Mouse (Mus musculus) CH12.LX (cell line): ENCODE data around the gene Ryr1. TPM values are rescaled to one million over a fixed set of nuclear protein-coding genes. Genes with fewer than 3 reads are reported as not detected.

Experiments used
- DNase-seq: peaks from one replicate; pipeline ENCODE4 v3.0.0-alpha.2; 2013; ENCODE audit errors: extremely low read depth
- H3K27ac ChIP-seq: 2 replicates; pipeline ENCODE4 v1.5.1; 2012; ENCODE audit warnings: low read depth, mild to moderate bottlenecking, control low read depth, moderate library complexity; ENCODE audit not compliant: insufficient read depth
- H3K27me3 ChIP-seq: replicated peaks from 2 replicates; pipeline ENCODE3; 2012; ENCODE audit warnings: inconsistent platforms
- H3K36me3 ChIP-seq, 2 experiments: replicated peaks in 1 of 2; 2 replicates each; pipeline versions ENCODE3 to v1.6.1; 2012; ENCODE audit warnings: inconsistent platforms in 1 of 2, low read length in 1 of 2, mild to moderate bottlenecking in 1 of 2, mixed read lengths in 1 of 2, moderate library complexity in 1 of 2; ENCODE audit not compliant: control insufficient read depth in 1 of 2, insufficient read depth in 1 of 2
- H3K4me1 ChIP-seq, 2 experiments: 2 replicates each; pipeline ENCODE4 v1.6.1; 2012; ENCODE audit warnings: inconsistent platforms in 1 of 2, moderate library complexity in 1 of 2; ENCODE audit not compliant: insufficient read depth in 2 of 2, control insufficient read depth in 1 of 2
- H3K4me2 ChIP-seq: 2 replicates; pipeline ENCODE4 v1.6.1; 2012; ENCODE audit warnings: low read depth, mild to moderate bottlenecking, control low read depth; ENCODE audit not compliant: poor library complexity, insufficient read depth, severe bottlenecking
- H3K4me3 ChIP-seq, 3 experiments: fragments of 150-350 bp in 1 of 3; sonication (generic) in 1 of 3; replicated peaks in 1 of 3; 2 replicates each; pipeline versions ENCODE3 to v1.5.1; 2011 to 2012; ENCODE audit warnings: low read depth in 2 of 3, low read length in 2 of 3, mild to moderate bottlenecking in 2 of 3, moderate library complexity in 2 of 3, control low read depth in 1 of 3, improper control_type of control experiment in 1 of 3, inconsistent platforms in 1 of 3, mixed read lengths in 1 of 3; ENCODE audit not compliant: poor library complexity in 1 of 3
- H3K79me2 ChIP-seq: replicated peaks from 2 replicates; pipeline ENCODE4 v1.6.1; 2012; ENCODE audit warnings: mild to moderate bottlenecking, moderate library complexity; ENCODE audit not compliant: control insufficient read depth, poor library complexity, insufficient read depth, severe bottlenecking; ENCODE audit errors: extremely low read depth
- H3K9ac ChIP-seq: 2 replicates; pipeline ENCODE4 v1.6.1; 2012; ENCODE audit warnings: low read depth, mild to moderate bottlenecking, control low read depth, moderate library complexity; ENCODE audit not compliant: insufficient read depth
- H3K9me3 ChIP-seq: replicated peaks from 2 replicates; pipeline ENCODE3; 2012; ENCODE audit warnings: low read length, inconsistent platforms, mixed read lengths
- BHLHE40 ChIP-seq: IDR thresholded peaks from 2 replicates; pipeline ENCODE4 v1.6.1; 2011; ENCODE audit warnings: mild to moderate bottlenecking, low read depth, low read length, improper control_type of control experiment
- CHD1 ChIP-seq: IDR thresholded peaks from 2 replicates; pipeline ENCODE4 v1.6.1; 2012; ENCODE audit warnings: low read depth, low read length, improper control_type of control experiment, inconsistent platforms
- CTCF ChIP-seq, 2 experiments: IDR thresholded peaks in 1 of 2; conservative IDR thresholded peaks in 1 of 2; 2 replicates each; pipeline ENCODE4 v1.5.1; 2011 to 2012; ENCODE audit warnings: low read depth in 2 of 2, low read length in 2 of 2, improper control_type of control experiment in 1 of 2, inconsistent platforms in 1 of 2, mild to moderate bottlenecking in 1 of 2, moderate library complexity in 1 of 2
- EP300 ChIP-seq: IDR thresholded peaks from 2 replicates; pipeline ENCODE4 v1.6.1; 2011; ENCODE audit warnings: low read length, improper control_type of control experiment
- IRF4 ChIP-seq: IDR thresholded peaks from 2 replicates; pipeline ENCODE4 v1.6.1; 2014; ENCODE audit warnings: low read depth, mild to moderate bottlenecking, inconsistent platforms, low read length, improper control_type of control experiment
- JUN ChIP-seq: IDR thresholded peaks from 2 replicates; pipeline ENCODE4 v1.6.1; 2011; ENCODE audit warnings: low read depth, mild to moderate bottlenecking, low read length, improper control_type of control experiment, moderate library complexity; ENCODE audit not compliant: insufficient read depth
- MAX ChIP-seq: IDR thresholded peaks from 2 replicates; pipeline ENCODE4 v1.6.1; 2011; ENCODE audit warnings: low read length, improper control_type of control experiment
- MYC ChIP-seq: IDR thresholded peaks from 2 replicates; pipeline ENCODE4 v1.6.1; 2011; ENCODE audit warnings: low read depth, mild to moderate bottlenecking, improper control_type of control experiment, low read length
- NRF1 ChIP-seq: IDR thresholded peaks from 2 replicates; pipeline ENCODE4 v1.6.1; 2014; ENCODE audit warnings: low read depth, mild to moderate bottlenecking, inconsistent platforms, low read length, improper control_type of control experiment, moderate library complexity
- PAX5 ChIP-seq: IDR thresholded peaks from 2 replicates; pipeline ENCODE4 v1.6.1; 2012; ENCODE audit warnings: low read length, inconsistent platforms, mixed read lengths
- POLR2A ChIP-seq: IDR thresholded peaks from 2 replicates; pipeline ENCODE4 v1.6.1; 2011; ENCODE audit warnings: low read depth, mild to moderate bottlenecking, improper control_type of control experiment, low read length
- TCF12 ChIP-seq: IDR thresholded peaks from 2 replicates; pipeline ENCODE4 v1.6.1; 2014; ENCODE audit warnings: low read depth, mild to moderate bottlenecking, inconsistent platforms, low read length, improper control_type of control experiment
- USF1 ChIP-seq: IDR thresholded peaks from 2 replicates; pipeline ENCODE4 v1.6.1; 2014; ENCODE audit warnings: low read depth, mild to moderate bottlenecking, inconsistent platforms, low read length, improper control_type of control experiment
- ZC3H11A ChIP-seq: IDR thresholded peaks from 2 replicates; pipeline ENCODE4 v1.6.1; 2012; ENCODE audit warnings: low read depth, mild to moderate bottlenecking, inconsistent platforms, low read length, improper control_type of control experiment
- ZMIZ1 ChIP-seq: IDR thresholded peaks from 2 replicates; pipeline ENCODE4 v1.6.1; 2012; ENCODE audit warnings: low read depth, mild to moderate bottlenecking, inconsistent platforms, low read length, improper control_type of control experiment
- dilution Hi-C: fragments of 300-500 bp; cut with MboI; formaldehyde crosslinking; loops from 2 replicates; pipeline ENCODE4 v1.14.3; 2020; ENCODE audit warnings: low sequenced_read_pairs; ENCODE audit not compliant: extremely low pct_unique_long_range_greater_than_20kb, extremely low pct_ligation_motif_present
- in situ Hi-C: fragments of 300-500 bp; cut with MboI; formaldehyde crosslinking; loops from 3 replicates; pipeline ENCODE4 v1.14.3; 2019; ENCODE audit warnings: low sequenced_read_pairs, low pct_ligation_motif_present, low pct_unique_long_range_greater_than_20kb, mixed read lengths
- polyA plus RNA-seq: library from polyadenylated mRNA; unstranded; fragments of >175 nt; gene quantifications from 2 replicates; pipeline ENCODE4 v1.2.1, GENCODE M21; 2012; ENCODE audit warnings: low read depth; ENCODE audit not compliant: insufficient read length
- total RNA-seq, 2 experiments: library from RNA; depleted of rRNA; stranded (reverse); fragments of 300-350 nt in 1 of 2; fragments of >200 nt in 1 of 2; gene quantifications; 2 replicates each; pipeline ENCODE4 v1.2.3; 2012 to 2014

Gene Ryr1
- total and polyA plus RNA-seq, 3 experiments = 0.43 to 1.1 (median 0.68) TPM

- H3K9ac ChIP-seq = no peak overlapping the region
- in situ Hi-C loops = loop anchor here (25.0 kb wide), 1 partner anchor 256 kb away; the partner anchor contains the start of gene Rinl
- H3K36me3 ChIP-seq = peaks cover 4 to 12% of the 10 kb centered on the region in 2 experiments
- H3K4me2 ChIP-seq = peak overlapping the region; percentile 11; the same call in 1 of the 2 replicates
- H3K9me3 ChIP-seq = peaks cover 5% of the 10 kb centered on the region
- DNase-seq = no peak
- H3K79me2 ChIP-seq = no peaks in the 10 kb centered on the region
- no peak overlapping the region for H3K27ac ChIP-seq
- H3K4me3 ChIP-seq = no peak overlapping the region
- H3K4me1 ChIP-seq = peaks cover 9 to 46% of the 10 kb centered on the region in 2 experiments
- TF ChIP-seq EP300 = peak; percentile 46; the same call in 1 of the 2 replicates
- TF ChIP-seq CTCF (conservative IDR thresholded peaks at IDR 0.05 in 1 of 2, IDR thresholded peaks at IDR 0.05 in 1 of 2; ENCODE audit: low read depth in 2 of 2, low read length in 2 of 2) = no peak
- no peak for TF ChIP-seq ZC3H11A
- no peaks in the 10 kb centered on the region for H3K27me3 ChIP-seq
- dilution Hi-C loops = no loop called here
Measured at GRCm38 (mm10) chr7:29043016-29043673, 81.8 kb downstream of the Ryr1 start.

- Histone ChIP-seq H3K4me1 (peaks cover 9 to 43% of the 10 kb centered on the region in 2 experiments), H3K27ac (no peak overlapping the region), H3K27me3 (no peaks in the 10 kb centered on the region), H3K9ac (no peak overlapping the region), H3K36me3 (peaks cover 4 to 8% of the 10 kb centered on the region in 2 experiments), H3K4me3 (no peak overlapping the region), H3K79me2 (no peaks in the 10 kb centered on the region), H3K4me2 (no peak overlapping the region), H3K9me3 (peaks cover 5% of the 10 kb centered on the region)
- TF ChIP-seq PAX5 = no peak
- no peak for TF ChIP-seq CHD1
- no peak for TF ChIP-seq MYC
- no peak for TF ChIP-seq ZMIZ1
- no peak for TF ChIP-seq TCF12
- peak in 1 of 2 experiments; percentile 37; a peak in 2 of 4 replicates for TF ChIP-seq CTCF (conservative IDR thresholded peaks at IDR 0.05 in 1 of 2, IDR thresholded peaks at IDR 0.05 in 1 of 2; ENCODE audit: low read depth in 2 of 2, low read length in 2 of 2)
- TF ChIP-seq IRF4 = no peak
- dilution Hi-C loops = no loop called here
- in situ Hi-C loops = loop anchor here (25.0 kb wide), 1 partner anchor 254 kb away; the partner anchor contains the start of gene Rinl
- DNase-seq = no peak
Measured at GRCm38 (mm10) chr7:29041194-29041593, 83.8 kb downstream of the Ryr1 start.

DNA sequence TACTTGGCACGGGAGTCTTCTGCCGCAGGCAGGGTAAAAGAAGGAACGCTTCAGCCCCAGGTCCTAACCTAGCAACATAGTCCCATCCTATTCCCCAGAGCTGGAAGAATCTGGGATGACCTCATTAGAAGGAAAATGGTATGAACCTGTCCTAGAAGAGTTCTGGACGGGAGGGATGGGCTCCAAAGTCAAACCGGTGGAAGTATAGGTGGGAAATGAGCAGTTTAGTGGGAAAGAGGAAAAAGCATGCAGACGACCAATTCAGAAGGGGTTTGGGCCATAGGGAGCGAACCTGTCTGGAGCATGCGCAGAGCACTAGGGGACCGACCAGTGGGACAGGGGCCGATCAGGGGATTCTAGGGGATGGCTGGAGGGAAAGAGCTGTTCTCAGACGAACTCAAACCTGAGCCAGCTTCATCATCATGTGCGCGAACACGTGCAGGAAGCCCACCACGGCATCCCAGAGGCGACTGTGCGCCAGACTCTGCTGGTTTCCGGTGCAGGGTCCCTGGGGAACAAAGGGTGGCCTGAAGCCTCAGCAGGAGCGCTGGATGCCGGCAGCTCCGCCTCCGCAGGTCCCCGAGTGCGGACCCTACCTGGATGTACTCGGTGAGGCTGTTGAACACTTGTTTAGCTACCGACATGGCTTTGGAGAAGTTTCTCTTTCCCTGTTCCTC is 84.9 kb downstream of the Ryr1 start:
- no peaks in the 10 kb centered on the region for H3K27me3 ChIP-seq
- DNase-seq = peak; percentile 75
- H3K9ac ChIP-seq = peak overlapping the region; percentile 21; the same call in 1 of the 2 replicates
- in situ Hi-C loops = loop anchor here (25.0 kb wide), 1 partner anchor 253 kb away; the partner anchor contains the start of gene Rinl
- H3K4me3 ChIP-seq = peak overlapping the region; percentile 23 to 51 (median 41)
- dilution Hi-C loops = no loop called here
- peaks cover 4 to 10% of the 10 kb centered on the region in 2 experiments for H3K36me3 ChIP-seq
- H3K4me2 ChIP-seq = peak overlapping the region; percentile 76
- no peaks in the 10 kb centered on the region for H3K79me2 ChIP-seq
- peaks cover 12% of the 10 kb centered on the region for H3K9me3 ChIP-seq
- peak; percentile 52; the same call in 1 of the 2 replicates for TF ChIP-seq POLR2A
- peak; percentile 87 for TF ChIP-seq MAX
- TF ChIP-seq MYC = peak; percentile 88
- TF ChIP-seq BHLHE40 = peak; percentile 90
- TF ChIP-seq JUN = no peak
- peak; percentile 88 for TF ChIP-seq NRF1
- TF ChIP-seq USF1 = no peak
- peaks cover 9 to 37% of the 10 kb centered on the region in 2 experiments for H3K4me1 ChIP-seq
- H3K27ac ChIP-seq = no peak overlapping the region
